Mouse (Mus musculus) megakaryocyte progenitor cell, adult 5-6 weeks (primary cell): ENCODE results near the gene Sart3. TPM values are rescaled to one million over a fixed set of nuclear protein-coding genes. Genes with fewer than 3 reads are reported as not detected.

Source experiments
- ATAC-seq: replicated peaks from 2 replicates; pipeline ENCODE4 v1.8.0; 2016; ENCODE audit warnings: mild to moderate bottlenecking, moderate TSS enrichment, inconsistent platforms; ENCODE audit not compliant: poor library complexity
- total RNA-seq, 2 experiments: library from RNA; stranded (forward) in 1 of 2; stranded (reverse) in 1 of 2; fragments of 157-497, 149-512 nt in 1 of 2; fragments of 200-1000 nt in 1 of 2; gene quantifications; 2 replicates each; pipeline versions ENCODE4 v1.2.3 to v1.2.4; 2015 to 2017

Sart3 gene
- total RNA-seq, 2 experiments from 2014 or later = 17.2 to 26.0 TPM

GRCm38 (mm10) chr5:113771213-113772162 lies 822 bp downstream of the Sart3 start:
- peak; percentile 61 for ATAC-seq

DNA sequence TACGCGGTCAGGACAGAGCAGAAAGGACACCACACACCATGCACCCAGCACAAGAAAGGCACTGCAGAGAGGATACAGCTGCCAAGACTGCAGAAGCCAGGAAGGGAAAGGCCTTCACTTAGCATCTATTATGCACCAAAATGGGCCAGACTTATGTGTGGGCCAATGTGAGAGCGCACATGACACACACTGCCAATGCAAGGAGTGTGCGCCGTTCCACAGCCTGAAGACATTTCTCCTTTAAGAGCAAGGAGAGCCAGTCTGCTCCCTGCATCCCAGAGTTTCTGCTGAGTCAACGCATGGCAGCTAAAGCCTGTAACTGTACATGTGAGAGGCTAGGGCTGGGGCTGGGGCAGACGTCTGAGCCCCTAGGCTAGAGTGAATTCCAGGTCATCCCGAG lies 3.5 kb downstream of the Sart3 start:
- no peak for ATAC-seq

- no peak; the same call in 1 of the 2 replicates for ATAC-seq
These were observed 6.4 kb downstream of the Sart3 start for GRCm38 (mm10) chr5:113765641-113766526.

DNA sequence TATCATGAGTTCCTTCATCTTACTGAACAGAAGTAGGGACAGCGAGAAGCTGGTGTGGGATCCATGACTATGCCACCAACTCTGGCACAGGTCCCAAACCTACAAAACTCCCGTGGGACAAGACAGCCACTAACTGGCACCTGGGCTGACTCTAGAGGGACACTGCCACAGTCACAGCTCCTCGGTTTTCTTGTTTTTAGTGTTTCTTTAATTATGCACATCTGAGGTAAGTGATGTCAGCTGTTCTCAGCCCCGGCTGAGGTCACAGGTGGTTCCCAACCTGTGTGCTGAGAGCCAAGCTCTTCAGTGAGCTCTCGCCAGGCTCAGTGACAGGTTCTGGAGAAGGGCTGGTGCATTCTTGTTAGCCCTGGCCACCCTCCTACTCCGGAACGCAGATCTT lies 7.9 kb downstream of the Sart3 start:
- no peak for ATAC-seq

DNA sequence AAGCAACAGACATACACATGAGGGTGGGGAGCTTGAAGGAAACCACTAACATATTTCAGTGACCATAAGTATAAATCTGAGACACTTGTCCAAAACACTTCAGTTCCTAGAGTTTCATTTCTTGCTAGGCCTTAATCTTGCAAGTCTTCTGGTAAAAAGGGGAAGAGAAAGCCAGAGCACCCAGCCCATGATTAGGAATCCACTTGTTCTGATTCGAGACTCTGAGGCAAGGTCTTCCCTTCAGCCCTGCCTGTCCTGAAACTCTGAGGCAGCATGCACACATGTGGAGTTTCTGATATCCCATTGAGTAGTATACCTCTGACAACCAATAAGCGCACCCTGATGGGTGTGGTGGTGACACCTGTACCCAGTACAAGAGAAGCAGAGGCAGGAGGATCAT lies 10.7 kb downstream of the Sart3 start:
- 0 out of 2 replicates have a peak, but pooled peaks have one; percentile 17 for ATAC-seq

GRCm38 (mm10) chr5:113755347-113756030 lies 16.8 kb downstream of the Sart3 start:
- no peak for ATAC-seq

DNA sequence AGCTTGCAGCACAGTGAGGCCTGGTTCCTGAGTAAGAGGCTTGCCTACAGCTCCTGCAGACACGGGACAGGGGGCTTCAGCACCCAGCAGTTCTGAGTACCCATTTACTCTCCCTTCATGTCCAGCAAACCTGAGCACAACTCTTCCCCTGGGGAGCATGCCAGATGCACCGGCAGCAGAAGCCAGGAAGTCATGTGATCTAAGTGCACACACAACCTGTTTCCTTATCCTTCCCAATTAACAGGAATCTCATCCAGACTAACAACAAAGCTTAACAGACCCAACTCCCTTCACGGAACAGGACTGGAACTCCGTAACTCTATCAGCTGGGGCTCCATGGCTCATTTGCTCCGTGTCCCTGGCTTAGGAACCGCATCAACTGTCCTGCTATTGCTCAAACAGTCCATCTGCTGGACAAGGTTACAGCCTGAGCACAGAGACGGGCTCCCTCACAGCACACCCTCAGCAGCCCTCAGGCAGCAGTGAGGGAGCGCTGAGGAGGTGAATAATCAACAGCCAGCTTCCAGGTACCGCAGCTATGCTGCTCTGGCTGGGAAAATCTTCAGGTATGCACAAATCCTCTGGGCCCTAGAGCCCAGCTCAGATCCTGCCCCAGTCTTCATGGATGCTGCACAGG lies 20.7 kb downstream of the Sart3 start:
- no peak for ATAC-seq

DNA sequence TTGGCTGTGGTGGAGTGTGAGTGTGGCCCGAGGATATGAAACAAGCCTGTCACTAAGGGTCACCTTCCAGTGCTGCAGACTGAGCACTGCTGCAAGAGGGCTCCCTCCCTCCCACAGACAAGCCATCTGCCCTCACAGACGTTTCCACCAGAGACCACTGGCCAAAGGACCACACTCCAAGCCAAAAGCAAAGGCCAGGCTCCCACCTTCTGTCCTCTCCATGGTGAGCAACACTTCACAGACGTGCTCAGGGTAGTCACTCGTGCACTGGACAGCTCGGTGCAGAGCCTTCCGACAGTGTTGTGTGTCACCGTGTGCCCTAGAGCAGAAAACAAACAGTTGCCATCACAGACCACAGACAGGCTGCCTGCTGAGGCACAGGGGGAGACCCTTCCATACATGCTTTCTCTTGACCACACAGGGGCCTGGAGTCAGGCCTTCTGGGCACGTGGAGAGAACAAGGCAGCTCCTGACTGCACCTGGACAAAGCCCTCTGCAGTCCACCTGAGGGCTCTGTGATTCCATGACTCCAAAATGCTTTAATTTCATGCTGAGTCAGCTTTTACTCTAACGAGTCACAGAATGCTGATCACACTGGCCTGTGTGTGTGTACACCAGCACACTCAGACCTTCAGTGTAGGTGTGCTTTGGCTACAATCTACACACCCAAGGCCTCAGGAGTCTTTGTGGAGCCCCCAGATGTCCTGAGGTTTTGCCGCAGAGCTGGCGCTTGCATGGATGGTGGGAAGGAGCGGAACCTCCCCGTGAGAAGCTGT lies 23.6 kb downstream of the Sart3 start:
- ATAC-seq = no peak

DNA sequence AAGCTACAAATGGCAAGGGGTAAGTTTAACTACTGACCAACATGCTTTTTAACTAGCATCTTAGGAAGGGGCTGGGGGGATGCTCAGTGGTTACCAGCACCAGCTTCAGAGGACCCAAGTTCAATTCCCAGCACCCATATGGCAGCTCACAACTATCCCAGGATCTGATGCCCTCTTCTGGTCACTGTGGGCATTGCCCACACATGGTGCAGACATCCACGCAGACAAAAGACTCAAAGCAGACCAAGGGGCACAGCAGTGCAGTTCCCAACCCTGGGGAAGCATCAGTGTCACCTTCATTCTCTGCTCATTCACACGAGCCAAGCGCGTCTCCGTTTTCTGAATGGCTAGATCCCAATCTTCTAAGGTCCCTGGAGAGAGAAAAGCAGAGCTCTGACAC lies 24.7 kb downstream of the Sart3 start:
- ATAC-seq = peak; percentile 46; the same call in 1 of the 2 replicates

DNA sequence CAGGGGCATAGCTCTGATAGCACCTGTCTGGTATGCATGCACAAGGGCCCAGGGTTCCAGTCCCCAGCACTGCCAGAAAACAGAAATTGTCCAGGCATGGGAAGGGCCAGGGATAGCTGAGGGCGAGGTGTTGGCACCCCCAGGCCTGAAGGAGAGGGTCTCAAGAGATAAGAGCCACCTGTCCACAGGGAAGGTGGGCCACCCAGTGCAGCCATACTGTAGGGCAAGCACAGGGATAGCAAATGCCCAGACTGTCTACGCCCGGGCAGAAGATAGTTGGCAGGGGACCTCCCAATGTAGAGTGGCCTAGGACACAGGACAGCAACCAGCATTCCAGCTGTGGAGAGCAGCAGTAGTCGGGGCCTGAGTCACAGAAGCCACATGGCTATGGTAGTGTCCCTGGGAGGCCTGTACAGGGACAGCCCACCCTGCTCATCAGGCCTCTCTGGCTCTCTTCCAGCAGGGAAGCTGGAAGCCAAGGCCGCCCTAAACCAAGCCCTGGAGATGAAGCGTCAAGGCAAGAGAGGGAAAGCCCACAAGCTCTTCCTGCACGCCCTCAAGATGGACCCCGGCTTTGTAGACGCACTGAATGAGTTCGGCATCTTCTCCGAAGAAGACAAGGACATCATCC lies 34.6 kb downstream of the Sart3 start:
- no peak for ATAC-seq

DNA sequence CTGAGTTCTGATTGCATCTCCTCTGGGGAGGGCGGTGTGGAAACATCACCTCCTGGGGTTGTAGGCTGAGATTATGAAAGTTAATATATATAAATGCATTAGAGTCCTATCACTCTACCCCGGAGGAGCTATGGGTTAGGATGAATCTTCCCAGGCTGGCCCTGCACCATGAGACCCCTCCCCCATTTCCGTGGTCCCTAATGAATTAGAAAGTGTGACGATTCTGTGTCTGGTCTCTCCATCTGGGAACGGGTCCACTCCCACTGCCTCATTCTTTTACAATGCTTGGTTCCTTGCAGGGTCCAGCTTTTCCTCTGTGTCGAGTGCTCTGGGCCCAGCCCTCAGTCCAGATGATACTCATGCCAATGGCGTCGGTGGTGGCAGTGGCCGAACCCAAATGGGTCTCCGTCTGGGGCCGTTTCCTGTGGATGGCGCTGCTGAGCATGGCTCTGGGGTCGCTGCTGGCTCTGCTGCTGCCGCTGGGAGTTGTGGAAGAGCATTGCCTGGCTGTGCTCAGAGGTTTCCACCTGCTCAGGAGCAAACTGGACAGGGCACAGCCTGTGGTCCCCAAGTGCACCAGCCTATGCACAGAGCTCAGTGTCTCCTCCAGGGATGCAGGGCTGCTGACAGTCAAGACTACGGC lies 35.7 kb downstream of the Sart3 start:
- no peak for ATAC-seq

- no peak for ATAC-seq
These were observed 36.2 kb downstream of the Sart3 start for GRCm38 (mm10) chr5:113736113-113736502.

- ATAC-seq = peak; percentile 94
These were observed 36.8 kb downstream of the Sart3 start, which contains the start of gene Ficd for GRCm38 (mm10) chr5:113735345-113736112. TSS of gene Ficd (plus strand) at chr5:113735803.

DNA sequence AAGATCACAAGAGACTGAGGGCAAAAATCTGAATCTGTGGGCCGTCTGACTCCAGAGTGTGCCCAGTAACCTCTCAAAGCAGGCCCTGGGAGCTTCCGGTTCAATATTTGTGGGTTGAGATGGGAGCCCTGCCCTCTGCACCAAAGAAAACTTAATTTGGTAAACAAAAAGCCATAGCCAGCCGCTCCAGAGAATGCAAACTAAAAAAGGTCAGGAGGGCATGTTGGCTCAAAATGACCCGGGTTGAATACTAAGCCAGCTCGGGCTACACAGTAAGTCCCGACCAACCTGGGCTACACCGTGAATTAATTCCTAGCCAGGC lies 37.3 kb downstream of the Sart3 start:
- no peak for ATAC-seq

DNA sequence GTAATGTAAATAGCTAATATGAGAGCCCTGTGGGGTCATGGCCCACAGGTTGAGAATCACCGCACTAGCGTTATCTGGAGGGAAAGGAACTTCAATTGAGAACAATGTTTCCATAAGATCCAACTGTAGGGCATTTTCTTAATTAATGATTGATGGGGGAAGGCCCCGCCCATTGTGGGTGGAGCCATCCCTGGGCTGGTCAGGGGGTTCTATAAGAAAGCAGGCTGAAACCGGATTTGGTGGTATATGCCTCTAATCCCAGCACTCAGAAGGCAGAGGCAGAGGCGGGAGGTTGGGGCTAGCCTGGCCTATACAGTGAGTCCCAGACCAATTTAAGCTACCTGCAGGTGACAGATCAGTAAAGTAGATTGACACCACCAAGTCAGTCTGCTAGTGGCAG lies 37.9 kb downstream of the Sart3 start:
- ATAC-seq = no peak

GRCm38 (mm10) chr5:113732182-113732581 lies 40.1 kb downstream of the Sart3 start:
- no peak for ATAC-seq

DNA sequence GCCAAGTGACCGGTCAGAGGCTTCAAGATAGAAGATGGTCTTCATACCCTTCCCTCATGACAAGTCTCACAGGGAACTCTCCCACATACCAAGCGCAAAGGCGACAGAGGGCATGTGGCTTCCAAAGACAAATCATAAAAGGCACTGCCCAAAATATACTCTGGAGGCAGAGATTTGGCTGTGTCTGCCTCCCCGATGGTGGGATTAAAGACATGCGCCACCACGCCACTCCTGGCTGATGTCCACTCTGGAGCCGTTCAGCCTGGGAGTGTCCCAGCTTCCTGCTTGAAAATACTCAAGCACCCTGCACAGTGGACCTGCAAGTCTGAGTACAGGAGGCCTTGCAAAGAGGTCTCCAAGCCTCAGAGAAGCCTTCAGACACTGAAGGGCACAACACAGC lies 41.1 kb downstream of the Sart3 start:
- ATAC-seq = no peak

- ATAC-seq = no peak
These were observed 41.6 kb downstream of the Sart3 start for GRCm38 (mm10) chr5:113730641-113731121.
